Mouse (Mus musculus): ENCODE data around the gene Hoxa4. TPM values are rescaled to one million over a fixed set of nuclear protein-coding genes. Genes with fewer than 3 reads are reported as not detected.

The Hoxa4 gene
- polyA plus RNA-seq, 1 experiment from 2014 or later, result not detected

DNA sequence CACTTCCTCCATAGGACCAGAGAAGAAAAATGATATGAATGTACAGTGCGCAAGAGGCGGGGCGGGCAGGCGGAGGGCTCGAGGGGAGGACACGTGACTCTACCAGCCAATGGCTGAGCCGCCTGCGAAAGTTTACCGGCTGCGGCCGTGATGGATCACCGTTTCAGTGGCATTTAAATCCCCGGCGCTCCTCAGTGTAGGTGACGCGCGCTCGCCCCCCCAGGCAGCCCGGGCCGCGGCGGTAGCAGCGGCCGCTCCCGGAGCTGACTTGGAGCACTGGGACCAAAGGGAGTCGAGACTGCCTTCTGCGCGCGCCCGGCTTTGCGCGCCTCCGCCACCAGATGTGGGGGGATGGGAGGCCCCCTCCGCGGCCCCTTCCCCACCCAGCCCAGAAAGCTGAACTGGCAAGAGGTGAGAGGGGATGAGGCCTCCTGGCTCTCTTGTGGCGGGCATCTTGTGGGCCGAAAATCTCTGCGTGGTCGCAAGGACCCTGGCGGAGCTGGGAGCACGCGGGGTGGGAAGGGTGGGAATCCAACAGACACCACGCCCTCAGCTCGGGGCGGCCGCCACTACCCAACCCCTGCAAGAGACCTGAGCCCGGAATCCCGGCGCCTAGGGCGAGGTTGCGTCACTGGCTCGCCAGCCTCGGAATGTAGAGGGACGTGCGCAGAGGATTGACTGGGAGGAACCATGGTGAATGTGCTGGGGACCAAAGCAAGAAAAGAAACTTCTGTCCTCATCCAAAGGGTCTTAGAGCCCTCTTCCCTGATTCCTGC lies 33.1 kb downstream of the Hoxa4 start, which contains the start of gene Hoxa1:
TSS of gene Hoxa1 (minus strand) at position 42 of the 776 bp plus-strand sequence.
- no peak within 1 kb of the TSS for H3K27ac ChIP-seq
- no peaks in the 10 kb centered on the region for H3K36me3 ChIP-seq (replicated peaks)
- DNase-seq (ENCODE audit: extremely low spot score, low spot score), result peak; percentile 74
- peaks cover 28% of the 10 kb centered on the region for H3K4me1 ChIP-seq
- WGBS, result under 1% methylated on average over 55 of the region's 55 CpGs
- H3K27me3 ChIP-seq (ENCODE audit: poor library complexity, severe bottlenecking), result peaks cover 100% of the 10 kb centered on the region
- H3K4me3 ChIP-seq, result peak within 1 kb of the TSS; percentile 69
- no peaks in the 10 kb centered on the region for H3K9me3 ChIP-seq

DNA sequence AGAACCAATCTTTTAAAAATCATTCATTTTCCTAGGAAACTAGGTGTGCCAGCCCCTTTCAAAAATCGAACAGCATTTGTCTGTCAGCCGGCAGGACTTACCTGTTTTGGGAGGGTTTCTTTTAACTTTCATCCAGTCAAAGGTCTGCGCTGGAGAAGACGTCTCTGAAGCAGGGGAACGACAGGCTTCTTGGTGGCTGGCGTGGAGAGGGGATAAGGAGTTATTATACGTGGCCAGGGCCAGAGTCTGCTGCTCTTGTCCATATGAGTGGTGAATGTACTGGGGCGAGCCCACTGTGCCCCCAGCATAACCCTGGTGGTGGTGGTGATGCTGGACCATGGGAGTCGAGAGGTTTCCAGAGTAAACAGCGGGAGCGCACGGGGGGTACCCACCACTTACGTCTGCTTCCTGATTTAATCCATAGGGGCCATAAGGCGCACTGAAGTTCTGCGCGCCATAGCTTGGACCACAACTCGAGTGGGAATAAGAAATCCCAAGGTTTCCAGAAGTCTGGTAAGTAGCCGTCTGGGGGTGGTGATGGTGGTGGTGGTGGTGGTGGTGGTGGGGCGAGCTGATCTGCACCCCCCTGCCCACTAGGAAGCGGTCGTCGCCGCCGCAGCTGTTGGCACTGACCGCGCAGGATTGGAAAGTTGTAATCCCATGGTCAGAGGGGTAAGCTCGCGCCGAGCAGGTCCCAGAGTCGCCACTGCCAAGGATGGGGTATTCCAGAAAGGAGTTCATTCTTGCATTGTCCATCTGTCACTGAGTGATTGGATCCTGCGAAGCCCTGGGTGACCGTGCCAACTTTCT lies 33.9 kb downstream of the Hoxa4 start:
- Histone ChIP-seq H3K36me3 (replicated peaks) (no peaks in the 10 kb centered on the region), H3K9me3 (no peaks in the 10 kb centered on the region), H3K4me1 (peaks cover 24% of the 10 kb centered on the region), H3K27ac (no peak overlapping the region), H3K27me3 (ENCODE audit: poor library complexity, severe bottlenecking) (peaks cover 100% of the 10 kb centered on the region), H3K4me3 (peak overlapping the region; percentile 69)
- DNase-seq (ENCODE audit: extremely low spot score, low spot score), result no peak
- 1% methylated on average over 32 of the region's 32 CpGs for WGBS

DNA sequence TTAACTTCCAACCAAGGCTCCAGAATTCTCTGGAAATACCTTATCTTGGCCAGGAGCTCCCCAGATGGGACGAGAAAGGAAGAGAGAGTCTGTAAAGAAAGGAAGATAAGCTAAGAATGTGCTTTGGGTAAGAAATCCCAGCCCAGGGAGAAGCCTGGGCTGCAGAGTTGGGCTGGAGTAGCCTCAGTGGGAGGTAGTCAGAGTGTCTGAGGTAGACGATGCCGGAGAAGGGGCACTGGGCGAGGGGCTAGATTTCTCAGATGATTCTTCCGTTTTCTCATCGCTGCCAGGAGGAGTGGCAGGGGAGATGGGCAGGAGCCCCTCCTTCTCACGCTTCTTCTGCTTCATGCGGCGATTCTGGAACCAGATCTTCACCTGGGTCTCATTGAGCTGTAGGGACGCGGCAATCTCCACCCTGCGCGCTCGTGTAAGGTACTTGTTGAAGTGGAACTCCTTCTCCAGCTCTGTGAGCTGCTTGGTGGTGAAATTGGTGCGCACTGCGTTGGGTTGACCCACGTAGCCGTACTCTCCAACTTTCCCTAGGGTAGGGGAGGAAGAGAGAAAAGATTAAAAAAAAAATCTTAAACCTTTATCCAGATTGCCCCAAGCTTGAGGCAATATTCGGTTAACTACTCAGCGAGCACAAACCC lies 34.9 kb downstream of the Hoxa4 start:
- Histone ChIP-seq H3K36me3 (replicated peaks) (no peaks in the 10 kb centered on the region), H3K9me3 (no peaks in the 10 kb centered on the region), H3K4me3 (no peak overlapping the region), H3K4me1 (peaks cover 24% of the 10 kb centered on the region), H3K27me3 (ENCODE audit: poor library complexity, severe bottlenecking) (peaks cover 100% of the 10 kb centered on the region), H3K27ac (no peak overlapping the region)
- 1% methylated on average over 20 of the region's 20 CpGs for WGBS
- DNase-seq (ENCODE audit: extremely low spot score, low spot score), result peak; percentile 23

GRCm38 (mm10) chr6:52155471-52155870 lies 36.1 kb downstream of the Hoxa4 start:
- 33% methylated on average over 3 of the region's 3 CpGs for WGBS
- Histone ChIP-seq H3K4me1 (peaks cover 24% of the 10 kb centered on the region), H3K27me3 (ENCODE audit: poor library complexity, severe bottlenecking) (peaks cover 100% of the 10 kb centered on the region), H3K27ac (no peak overlapping the region), H3K36me3 (replicated peaks) (no peaks in the 10 kb centered on the region), H3K9me3 (no peaks in the 10 kb centered on the region), H3K4me3 (no peak overlapping the region)
- no peak for DNase-seq (ENCODE audit: extremely low spot score, low spot score)

- H3K36me3 ChIP-seq (replicated peaks), result no peaks in the 10 kb centered on the region
- peaks cover 100% of the 10 kb centered on the region for H3K27me3 ChIP-seq (ENCODE audit: poor library complexity, severe bottlenecking)
- H3K27ac ChIP-seq, result no peak overlapping the region
- H3K4me3 ChIP-seq, result no peak overlapping the region
- peaks cover 4% of the 10 kb centered on the region for H3K9me3 ChIP-seq
- WGBS, result 3% methylated on average over 5 of the region's 5 CpGs
- no peak for DNase-seq (ENCODE audit: extremely low spot score, low spot score)
- peaks cover 18% of the 10 kb centered on the region for H3K4me1 ChIP-seq
Measured at GRCm38 (mm10) chr6:52154044-52154443, 37.5 kb downstream of the Hoxa4 start.

GRCm38 (mm10) chr6:52153270-52153669 lies 38.3 kb downstream of the Hoxa4 start:
- peaks cover 4% of the 10 kb centered on the region for H3K9me3 ChIP-seq
- DNase-seq (ENCODE audit: extremely low spot score, low spot score), result peak; percentile 17
- H3K4me1 ChIP-seq, result peaks cover 10% of the 10 kb centered on the region
- 2% methylated on average over 6 of the region's 6 CpGs for WGBS
- H3K27me3 ChIP-seq (ENCODE audit: poor library complexity, severe bottlenecking), result peaks cover 100% of the 10 kb centered on the region
- no peak overlapping the region for H3K4me3 ChIP-seq
- no peaks in the 10 kb centered on the region for H3K36me3 ChIP-seq (replicated peaks)
- H3K27ac ChIP-seq, result no peak overlapping the region

GRCm38 (mm10) chr6:52152226-52153193 lies 39.0 kb downstream of the Hoxa4 start:
- DNase-seq (ENCODE audit: extremely low spot score, low spot score), result peak; percentile 18
- 2% methylated on average over 16 of the region's 16 CpGs for WGBS
- Histone ChIP-seq H3K4me3 (no peak overlapping the region), H3K27ac (no peak overlapping the region), H3K36me3 (replicated peaks) (no peaks in the 10 kb centered on the region), H3K4me1 (peaks cover 5% of the 10 kb centered on the region), H3K9me3 (peaks cover 4% of the 10 kb centered on the region), H3K27me3 (ENCODE audit: poor library complexity, severe bottlenecking) (peaks cover 100% of the 10 kb centered on the region)

DNA sequence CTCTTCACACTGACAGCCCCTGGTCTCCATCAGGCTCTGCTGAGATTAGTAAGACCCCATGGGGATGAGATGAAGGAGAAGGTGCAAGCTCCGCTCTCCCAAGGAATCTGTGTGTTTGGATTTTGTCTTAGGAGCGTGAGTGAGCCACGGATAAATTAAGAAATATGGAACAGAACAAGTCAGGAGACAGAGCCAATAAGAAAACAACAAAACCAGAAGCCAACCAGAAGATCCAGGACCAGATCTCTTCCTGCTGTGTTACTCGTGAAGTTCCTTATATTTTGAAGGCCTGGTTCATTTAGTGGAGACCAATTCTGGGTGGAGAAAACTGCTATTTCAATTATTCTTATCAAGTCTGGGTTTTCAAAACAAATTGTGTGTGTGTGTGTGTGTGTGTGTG lies 40.0 kb downstream of the Hoxa4 start:
- Histone ChIP-seq H3K4me1 (peaks cover 5% of the 10 kb centered on the region), H3K36me3 (replicated peaks) (no peaks in the 10 kb centered on the region), H3K9me3 (peaks cover 4% of the 10 kb centered on the region), H3K4me3 (no peak overlapping the region), H3K27me3 (ENCODE audit: poor library complexity, severe bottlenecking) (peaks cover 100% of the 10 kb centered on the region), H3K27ac (no peak overlapping the region)
- peak; percentile 13 for DNase-seq (ENCODE audit: extremely low spot score, low spot score)
- WGBS, result 3% methylated on average over 4 of the region's 4 CpGs

DNA sequence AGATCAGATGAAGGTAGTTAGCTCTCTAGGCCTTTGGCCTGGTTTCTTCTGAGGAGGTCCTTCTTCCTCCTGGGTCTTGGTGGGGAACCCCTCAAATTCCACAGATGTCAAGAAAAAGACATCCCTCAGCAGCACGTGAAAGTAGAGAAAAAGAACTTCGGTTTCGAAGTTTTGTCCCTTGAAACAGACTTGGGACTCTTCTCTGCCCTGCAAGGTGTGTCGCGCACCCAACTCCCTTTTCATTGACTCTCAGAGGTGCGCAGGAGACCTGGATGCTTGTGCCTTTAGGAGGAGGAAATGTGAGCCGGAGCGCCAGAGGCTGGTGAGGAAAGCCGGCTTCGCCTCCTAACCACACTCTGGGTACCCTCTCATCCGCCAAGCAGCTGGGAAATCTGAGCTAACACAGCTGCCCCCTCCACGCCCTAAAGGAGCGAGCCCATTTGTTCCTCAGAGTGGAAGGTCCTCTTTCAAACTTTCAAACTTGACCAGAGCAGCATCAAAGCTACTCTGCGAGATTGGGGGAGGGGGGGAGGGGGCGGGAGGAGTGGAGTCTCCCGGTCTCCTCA lies 41.1 kb downstream of the Hoxa4 start:
- peaks cover 100% of the 10 kb centered on the region for H3K27me3 ChIP-seq (ENCODE audit: poor library complexity, severe bottlenecking)
- DNase-seq (ENCODE audit: extremely low spot score, low spot score), result peak; percentile 31
- no peaks in the 10 kb centered on the region for H3K36me3 ChIP-seq (replicated peaks)
- H3K9me3 ChIP-seq, result peaks cover 4% of the 10 kb centered on the region
- 3% methylated on average over 16 of the region's 16 CpGs for WGBS
- no peak overlapping the region for H3K4me3 ChIP-seq
- H3K27ac ChIP-seq, result no peak overlapping the region
- peaks cover 5% of the 10 kb centered on the region for H3K4me1 ChIP-seq
